Mouse (Mus musculus) liver, adult (tissue): ENCODE data around the gene Olfr796.

Experiments
- GATA4 ChIP-seq: IDR thresholded peaks from 2 replicates; pipeline ENCODE4 v1.6.1; 2014; ENCODE audit warnings: mild to moderate bottlenecking, low read length; ENCODE audit not compliant: insufficient replicate concordance

Olfr796 gene

DNA sequence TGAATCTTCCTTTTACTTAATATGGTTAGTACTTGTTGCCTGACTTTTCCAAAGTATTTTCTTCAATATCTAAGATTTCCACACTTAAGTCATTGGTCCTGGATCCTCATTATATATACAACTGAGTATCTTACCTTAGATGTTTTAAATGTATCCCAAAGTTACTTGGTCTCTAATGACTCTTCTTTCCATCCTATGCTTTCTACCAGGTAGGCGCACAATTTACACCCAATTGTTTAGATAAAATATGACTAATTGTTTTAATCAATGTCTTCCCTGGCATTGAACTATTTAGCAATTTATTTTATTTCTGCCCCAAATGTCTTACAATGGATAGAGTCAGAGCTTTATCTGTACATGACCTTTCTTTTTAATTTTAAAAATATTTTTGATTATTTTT is at the start of gene Olfr796:
Olfr796 (minus strand) TSS at position 101 of the 400 bp plus-strand sequence.
- TF ChIP-seq GATA4: no peak

DNA sequence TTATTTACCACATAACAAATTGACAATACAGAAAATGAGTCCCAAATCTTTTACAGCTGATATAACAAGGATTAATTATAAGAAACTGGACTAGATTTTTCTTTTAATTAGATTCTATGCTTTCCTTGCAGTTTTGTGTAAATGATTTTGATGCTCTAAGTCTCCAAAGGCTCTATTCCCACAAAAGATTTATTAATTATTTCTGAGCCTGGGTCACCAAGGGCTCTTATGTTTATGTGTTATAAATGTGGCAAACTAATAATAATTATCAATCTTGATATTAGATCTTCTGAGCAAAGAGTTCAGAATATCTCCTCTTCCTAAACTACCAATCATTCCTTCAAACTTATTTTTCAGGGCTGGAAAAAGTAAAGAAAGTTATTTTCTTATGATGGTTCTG is 45.0 kb upstream of the Olfr796 start, which contains the start of gene Olfr800:
Olfr800 (plus strand) TSS at position 301 of the 400 bp plus-strand sequence.
- TF ChIP-seq GATA4: no peak

DNA sequence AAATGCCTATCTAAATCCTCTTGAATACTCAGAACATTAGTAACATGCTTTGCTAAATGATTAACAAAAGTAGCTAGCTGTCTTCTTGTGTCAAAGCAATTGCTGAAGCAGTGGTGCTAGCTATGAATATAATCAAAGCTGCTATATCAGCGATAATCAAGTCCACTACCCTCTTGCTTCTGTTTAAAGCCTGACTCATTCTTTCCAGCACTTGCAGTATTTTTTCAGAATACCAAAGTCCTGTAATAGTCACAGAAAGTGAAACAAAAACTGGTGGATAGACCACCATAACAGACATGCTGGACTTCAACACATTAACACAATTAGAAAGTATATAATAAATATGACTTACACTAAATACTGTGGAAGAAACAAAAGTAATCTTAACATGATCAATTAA is 39.4 kb upstream of the Olfr796 start:
- TF ChIP-seq GATA4: no peak

DNA sequence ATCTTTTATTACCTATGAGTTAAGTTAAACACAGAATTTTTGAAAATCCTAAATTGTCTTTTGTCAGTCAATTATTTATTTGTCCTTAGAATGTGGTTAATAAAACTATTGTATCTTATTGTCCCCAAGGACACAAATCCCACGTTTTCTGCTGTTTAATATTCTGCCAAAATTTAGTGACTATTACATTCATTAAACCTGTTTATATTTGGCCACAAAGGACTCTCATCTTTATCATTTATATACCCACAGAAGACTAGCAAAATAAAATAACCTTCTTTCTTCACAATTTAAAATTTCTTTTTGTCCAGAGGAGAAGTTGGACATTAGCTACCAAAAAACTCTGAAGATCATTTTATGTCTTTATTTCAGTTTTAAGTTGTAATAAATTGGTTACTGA is 24.8 kb upstream of the Olfr796 start, which contains the start of gene Olfr799:
Olfr799 (plus strand) TSS at position 301 of the 400 bp plus-strand sequence.
- no peak for TF ChIP-seq GATA4

DNA sequence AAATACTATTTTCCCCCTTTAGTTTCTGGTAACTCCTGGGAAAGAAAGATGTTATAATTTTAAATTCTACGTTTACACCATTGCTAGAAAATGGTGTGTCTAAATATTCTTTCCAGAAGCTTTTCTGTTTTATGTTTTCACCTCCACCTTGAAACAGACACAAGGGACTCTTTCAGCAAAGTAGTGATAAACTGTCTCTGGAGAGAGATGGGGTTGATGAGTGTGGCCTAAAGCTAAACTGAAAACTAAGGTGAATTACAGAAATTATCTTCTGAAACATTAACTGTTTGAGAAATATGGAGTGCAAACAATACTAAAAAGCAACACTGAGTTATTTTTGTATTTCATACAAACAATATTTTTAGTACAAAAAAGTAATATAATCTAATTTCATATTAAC is 15.5 kb upstream of the Olfr796 start, which contains the start of gene Olfr798:
Olfr798 (minus strand) TSS at position 101 of the 400 bp plus-strand sequence.
- no peak for TF ChIP-seq GATA4

DNA sequence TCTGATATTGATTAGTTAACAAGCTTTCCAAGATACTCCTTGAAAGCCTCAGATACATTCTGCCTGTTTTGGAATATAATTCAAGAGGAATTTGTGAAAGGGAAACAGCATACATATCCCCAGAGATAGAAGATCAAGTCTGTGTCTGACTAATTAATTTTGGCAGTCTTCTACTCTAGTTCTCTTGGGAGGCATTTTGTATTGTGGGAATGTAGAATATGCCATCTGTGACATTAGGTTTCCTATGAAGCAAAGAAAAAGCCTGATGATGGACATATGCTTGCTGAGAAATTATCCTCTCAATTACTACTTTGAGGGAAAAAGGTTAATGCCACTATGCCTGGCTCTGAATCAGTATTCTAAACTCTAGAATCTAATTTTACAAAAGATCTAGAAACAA is 10.9 kb upstream of the Olfr796 start:
- TF ChIP-seq GATA4: no peak

DNA sequence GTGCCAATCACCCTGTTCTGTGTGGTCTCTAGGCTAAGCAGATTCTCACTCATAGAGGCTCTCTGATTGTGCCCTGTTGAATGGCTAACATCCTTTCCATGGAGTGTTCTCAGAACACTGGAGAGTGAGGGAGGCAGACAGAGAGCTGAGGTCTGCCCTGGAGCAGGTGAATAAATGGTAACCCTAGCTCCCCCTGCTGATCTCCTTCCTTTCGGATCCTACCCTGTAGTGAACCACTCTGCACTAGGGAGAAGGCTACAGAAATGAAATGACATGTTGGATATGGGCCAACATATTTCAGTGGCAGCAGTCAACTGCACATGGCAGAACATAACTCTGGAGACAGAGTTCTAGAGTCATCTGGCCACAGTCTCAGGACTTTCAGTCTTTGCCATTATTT is 9.4 kb upstream of the Olfr796 start:
- no peak for TF ChIP-seq GATA4

DNA sequence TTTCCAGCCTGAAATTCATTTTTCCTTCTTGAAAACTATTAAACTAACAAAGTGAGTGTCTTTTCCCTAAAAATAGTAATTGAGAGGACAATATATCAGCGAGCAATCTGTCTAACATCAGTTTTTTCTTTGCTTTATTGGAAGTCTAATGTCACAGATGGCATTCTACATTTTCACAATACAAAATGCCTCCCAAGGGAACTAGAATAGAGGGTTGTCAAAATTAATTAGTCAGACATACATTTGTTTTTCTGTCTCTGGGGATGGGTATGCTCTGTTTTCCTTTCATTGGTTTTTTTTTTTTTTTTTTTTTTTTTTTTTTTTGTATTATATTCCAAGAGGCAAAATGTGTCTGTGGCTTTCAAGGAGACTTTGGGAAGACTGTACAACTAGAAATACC is 35.3 kb downstream of the Olfr796 start:
- TF ChIP-seq GATA4: no peak

DNA sequence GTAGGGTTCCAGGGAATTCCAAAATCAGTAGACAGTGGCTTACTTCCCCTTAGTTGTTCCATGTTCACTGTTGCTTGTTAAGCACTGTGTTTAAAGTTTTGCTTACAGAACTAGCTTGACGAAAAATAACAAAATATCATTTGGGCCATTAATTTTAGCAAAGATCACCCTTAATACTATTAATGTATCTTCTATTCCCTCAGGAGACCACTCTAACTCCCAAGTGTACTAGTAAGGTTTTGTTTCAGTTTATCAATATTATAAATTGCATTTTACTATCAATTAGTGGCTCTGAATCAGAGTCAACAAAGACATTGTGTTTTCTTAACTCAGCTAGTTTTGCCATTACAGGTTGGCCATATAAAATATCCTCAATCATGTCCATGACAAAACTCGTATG is 45.0 kb downstream of the Olfr796 start, which contains the start of gene Olfr794:
Olfr794 (plus strand) TSS at position 301 of the 400 bp plus-strand sequence.
- TF ChIP-seq GATA4: no peak
